Mouse (Mus musculus): Measurements from ENCODE around the gene Tbce.

DNA sequence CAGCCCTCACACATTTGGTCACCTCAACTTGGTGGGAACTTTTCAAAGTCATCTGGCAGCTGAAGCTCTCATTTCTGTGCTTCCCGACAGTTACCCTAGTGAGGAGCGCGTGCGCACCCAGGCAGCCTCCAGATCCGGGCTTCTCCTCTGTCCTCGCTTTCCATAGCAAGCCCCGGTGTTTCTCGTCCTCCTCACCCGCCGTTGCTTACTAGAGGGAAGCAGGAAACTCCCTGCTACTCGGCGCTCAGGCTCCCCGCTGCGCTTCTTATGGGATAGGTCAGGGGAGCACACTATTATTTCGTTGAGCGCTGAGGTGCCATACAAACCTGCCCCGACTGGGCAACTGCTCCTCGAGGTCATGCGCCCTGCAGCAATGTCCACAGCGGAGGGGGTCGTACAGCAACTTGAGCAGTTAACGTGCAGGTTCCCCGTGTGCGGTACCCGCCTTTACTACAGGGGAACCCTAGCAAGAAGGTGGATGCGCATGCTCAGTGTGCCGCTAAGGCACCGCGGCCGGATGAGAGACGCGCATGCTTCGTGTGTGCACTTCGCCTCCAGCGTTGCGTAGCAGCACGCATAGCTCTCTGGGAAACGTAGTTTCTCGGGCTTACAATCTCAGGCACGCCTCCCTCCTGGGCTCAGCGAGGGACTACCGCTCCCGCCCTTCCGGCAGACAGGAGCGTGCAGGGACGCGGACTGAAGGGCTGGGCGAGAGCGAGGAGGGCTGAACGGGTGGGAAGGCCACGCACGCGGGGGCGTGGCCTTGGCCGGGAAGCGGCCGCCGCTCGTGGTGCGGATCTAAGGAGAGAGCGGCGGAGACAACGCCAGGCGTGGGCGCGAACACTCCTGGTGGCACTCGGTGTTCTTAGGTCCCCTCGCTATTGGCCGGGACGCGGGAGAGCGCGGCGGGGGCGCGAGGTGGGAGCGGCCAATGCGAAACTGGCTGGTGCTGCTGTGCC, 85.3 kb downstream of the Tbce start, which contains the start of gene B3galnt2:
- TF ChIP-seq CTCF (conservative IDR thresholded peaks at IDR 0.05; ENCODE audit: low read length) = no peak
- TF ChIP-seq POU5F1 (IDR thresholded peaks at IDR 0.05; ENCODE audit: borderline replicate concordance, low read length) = no peak
